Mouse (Mus musculus) cerebellum, postnatal 4 days (tissue): Measurements from ENCODE around the gene Gga3.
"Not testable (repeated sequence)": the region's sequence is repeated elsewhere in the genome, so short reads cannot be mapped to it uniquely, and the experiment has no call there.

Experiments used
- DNase-seq, 2 experiments: peaks; one replicate each; pipeline ENCODE4 v3.0.0; 2022; ENCODE audit warnings: low spot score in 2 of 2, mixed read lengths in 1 of 2

Gene Gga3

DNA sequence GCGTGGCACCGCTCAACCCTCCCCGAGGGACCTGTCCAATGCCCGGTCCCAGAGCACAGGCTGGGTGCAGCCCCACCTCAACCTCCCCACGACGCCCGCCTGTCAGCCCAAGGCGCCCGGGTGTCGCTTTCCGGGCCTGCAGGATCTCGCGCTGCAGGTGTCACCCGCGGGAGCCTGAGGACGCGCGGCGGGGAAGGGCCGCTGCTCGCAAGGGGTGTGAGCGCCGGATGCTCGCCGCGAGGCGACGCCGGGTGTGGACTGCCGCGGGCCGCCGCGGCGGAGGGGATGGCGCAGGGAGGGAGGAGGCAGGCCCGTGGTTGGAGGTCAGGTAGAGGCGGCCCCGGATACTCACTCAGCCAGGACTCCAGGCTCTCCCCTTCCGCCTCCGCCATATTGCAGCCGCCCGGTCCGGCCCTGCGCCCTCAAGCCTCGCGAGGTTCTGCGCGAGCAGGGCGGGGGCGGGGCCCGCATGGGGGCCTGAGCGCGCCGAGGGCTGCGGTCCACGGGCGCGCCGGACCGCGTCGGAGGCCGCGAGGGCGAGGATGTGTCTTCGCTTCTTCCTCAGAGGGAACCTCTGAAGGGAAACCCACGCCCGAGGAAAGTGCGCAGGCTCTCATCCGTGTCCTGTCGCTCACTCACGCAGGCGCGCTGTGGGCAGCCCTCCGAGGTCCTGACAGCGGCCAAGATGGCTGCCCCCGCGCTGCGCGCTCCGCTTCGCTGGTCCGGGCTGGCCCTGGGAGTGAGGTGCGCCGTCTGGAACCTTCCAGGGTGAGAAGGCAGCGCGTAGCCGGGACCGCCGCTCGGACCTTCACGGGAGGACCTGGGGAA is at the start of gene Gga3, which contains the start of gene Mrps7:
Gene Gga3 (minus strand): TSS at position 576 of the 828 bp plus-strand sequence.
Gene Mrps7 (plus strand): TSS at position 450 of the 828 bp plus-strand sequence.
- DNase-seq, result peak; percentile 74 to 90

DNA sequence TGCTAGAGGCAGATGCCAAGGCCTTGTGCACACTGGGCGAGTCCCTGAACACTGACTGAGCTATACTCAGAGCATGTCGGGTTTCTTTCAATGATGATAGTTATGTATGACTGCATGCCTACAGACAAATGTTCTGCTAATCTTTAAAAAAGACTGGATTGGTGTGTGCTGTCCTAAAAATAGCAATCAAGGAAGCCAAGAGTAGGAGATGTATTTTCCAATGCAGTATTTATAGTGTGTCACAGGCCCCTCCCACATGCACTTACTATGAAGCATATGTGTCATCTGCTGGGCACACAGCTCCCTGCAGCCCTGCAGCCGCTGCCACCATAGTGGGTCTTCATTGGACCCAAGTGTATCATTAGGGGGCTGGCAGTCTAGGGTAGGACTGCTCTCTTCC is 49.3 kb upstream of the Gga3 start:
- no peak for DNase-seq

DNA sequence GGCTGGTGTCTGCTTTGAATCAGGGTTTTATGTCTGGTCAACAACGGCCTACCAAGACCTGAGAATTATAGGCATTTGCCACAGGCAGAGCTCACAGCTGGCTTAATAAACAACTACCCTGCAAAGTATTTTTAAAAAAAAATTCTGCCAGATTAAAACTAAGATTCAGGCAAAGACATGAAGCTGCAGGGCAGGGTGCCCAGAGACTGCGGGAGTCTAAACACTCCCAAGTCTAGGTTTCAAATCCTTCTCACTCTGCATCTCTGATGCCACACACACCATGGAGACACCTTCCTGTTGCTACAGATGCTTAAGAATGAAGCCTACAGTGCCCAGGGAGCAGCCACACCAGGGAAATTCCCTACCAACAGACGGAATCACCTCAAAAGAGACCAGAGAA is 47.8 kb upstream of the Gga3 start:
- no peak for DNase-seq

- DNase-seq, result peak in 1 of 2 experiments; percentile 34
These were observed 45.9 kb upstream of the Gga3 start for GRCm38 (mm10) chr11:115649706-115650105.

GRCm38 (mm10) chr11:115647459-115647858 is 43.6 kb upstream of the Gga3 start:
- peak in 1 of 2 experiments; percentile 44 for DNase-seq

DNA sequence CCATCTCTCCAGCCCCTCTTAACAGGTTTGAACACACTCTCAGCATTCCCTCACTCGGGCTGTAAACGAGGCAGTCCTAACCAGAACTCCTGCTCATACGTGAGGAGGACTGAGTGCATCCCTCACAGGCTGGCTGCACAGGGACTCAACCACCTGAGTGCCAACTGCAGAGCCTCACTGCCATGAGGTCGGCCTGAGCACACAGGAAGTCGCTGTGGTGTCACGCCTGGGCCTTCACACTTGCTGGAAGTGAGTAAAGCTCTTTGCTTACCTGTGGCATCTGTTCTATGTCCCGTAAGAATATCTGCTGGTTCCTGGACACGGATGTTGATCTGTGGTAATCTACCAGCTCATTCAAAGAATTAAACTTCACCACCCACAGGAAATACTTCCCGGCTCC is 42.6 kb upstream of the Gga3 start:
- DNase-seq, result no peak

GRCm38 (mm10) chr11:115645498-115645897 is 41.6 kb upstream of the Gga3 start:
- DNase-seq, result not testable (repeated sequence)

DNA sequence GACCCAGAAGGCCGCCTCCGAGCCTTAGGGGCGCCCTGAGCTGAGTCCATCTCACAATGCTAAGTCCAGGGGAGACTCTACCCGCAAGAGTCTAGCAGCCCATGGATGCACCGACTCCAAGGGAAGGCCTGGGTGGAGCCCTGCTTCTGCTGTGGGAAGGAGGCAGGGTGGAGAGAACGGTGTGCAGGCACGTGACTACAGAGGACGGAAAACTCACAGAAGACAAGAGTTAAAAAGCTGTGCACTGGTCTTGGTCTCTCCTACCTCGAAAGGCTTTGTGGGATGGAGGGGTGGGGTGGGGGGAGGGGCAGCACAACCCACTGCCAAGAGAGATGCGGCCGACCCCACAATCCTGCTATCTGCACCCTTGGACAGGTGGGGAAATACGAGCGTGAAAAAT is 40.5 kb upstream of the Gga3 start:
- DNase-seq, result no peak

- no peak for DNase-seq
These were observed 39.4 kb upstream of the Gga3 start for GRCm38 (mm10) chr11:115643265-115643664.

GRCm38 (mm10) chr11:115642705-115643104 is 38.9 kb upstream of the Gga3 start:
- DNase-seq, result no peak

- no peak for DNase-seq
These were observed 37.8 kb upstream of the Gga3 start for GRCm38 (mm10) chr11:115641664-115642036.

DNA sequence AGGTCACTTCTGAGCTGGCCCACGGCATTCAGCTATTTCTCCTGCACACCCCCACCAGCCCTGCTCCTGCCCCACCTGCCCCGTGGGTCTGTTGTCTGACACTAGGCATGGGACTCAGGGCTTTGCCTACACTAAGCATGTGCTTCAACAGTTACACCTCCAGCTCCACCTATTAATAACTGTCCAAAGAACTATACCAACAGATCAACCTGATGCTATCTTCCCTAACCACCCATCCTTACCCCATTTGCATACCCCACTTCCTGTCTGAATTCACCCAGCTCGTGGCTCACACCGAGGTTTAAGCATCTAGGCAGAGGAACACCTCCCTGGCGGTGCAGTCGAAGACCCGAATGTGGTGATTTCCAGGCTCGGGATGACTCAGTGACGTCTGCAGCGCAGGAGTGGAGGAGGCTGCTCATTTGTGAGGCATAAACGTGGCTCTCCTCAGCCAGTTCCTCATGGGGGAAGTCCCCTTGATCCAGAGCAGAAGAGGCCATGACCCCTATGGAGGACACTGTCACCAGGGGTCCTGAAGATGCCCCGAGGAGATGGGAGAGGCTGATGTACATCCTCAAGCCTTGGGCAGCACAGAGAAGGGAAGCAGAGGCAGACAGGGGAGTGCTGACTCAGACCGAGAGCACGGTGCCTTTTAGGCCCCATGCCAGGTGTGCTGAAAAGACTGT is 37.3 kb upstream of the Gga3 start:
- no peak for DNase-seq

DNA sequence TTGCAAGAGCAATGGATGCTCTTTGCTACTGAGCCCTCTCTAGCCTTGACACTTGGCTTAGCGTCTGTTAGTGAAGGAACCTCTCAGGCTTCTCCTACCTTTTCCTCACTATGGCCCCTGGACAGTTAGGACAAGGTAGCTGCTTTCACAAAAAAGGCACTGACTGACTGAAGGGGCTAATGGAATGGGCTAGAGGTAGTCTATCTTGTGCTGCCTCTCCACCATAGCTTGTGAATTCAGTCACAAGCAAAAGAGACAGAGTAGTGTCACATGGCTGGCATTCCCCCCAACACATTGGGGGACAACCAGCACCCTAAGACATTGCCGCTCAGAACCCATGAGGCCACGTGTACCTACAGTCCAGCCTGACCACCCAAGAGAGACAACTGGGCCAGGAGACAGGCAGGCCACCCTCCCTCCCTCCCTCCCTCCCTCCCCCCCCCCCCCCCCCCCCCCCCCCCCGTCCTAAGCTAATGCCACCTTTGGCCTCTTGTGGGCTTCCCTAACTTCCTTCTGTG is 36.5 kb upstream of the Gga3 start:
- DNase-seq, result no peak

DNA sequence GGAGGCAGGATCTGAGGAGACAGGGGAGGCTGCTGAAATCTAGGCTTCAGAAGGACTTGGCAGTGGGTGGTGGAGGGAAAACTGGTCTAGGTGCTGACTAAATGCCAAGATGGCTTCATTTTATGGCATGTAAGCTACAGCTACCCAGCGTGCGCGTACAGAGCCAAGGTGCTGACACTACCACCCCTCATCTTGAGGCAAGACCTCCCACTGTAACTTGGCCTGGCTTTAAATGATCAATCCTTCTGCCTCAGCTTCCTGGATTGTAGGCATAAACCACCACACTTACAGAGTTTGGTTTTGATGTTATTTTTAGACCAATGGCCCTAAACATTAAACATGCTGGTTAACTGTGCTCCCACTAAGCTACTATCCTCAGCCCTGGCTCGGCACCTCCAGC is 35.7 kb upstream of the Gga3 start:
- no peak for DNase-seq

- DNase-seq, result no peak
These were observed 34.9 kb upstream of the Gga3 start for GRCm38 (mm10) chr11:115638498-115639409.

DNA sequence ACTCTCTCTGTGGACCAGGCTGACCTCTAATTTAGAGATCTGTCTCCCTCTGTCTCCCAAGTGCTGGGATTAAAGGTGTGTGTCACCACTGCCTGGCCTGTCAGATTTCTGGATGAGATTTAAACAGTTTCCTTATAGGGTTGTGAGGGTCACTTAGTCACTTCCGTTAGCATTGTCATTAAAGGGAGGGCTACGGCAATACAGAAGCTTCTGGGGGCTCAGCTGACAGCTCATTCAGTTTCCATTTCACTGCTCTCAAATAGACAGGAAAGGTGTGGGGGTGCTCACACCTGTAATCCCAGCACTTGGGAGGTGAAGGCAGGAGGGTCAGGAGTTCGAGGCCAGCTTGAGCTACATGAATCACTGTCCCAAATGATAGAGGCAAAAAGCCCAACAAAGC is 33.1 kb upstream of the Gga3 start:
- DNase-seq, result no peak

GRCm38 (mm10) chr11:115635484-115635883 is 31.6 kb upstream of the Gga3 start:
- no peak for DNase-seq

DNA sequence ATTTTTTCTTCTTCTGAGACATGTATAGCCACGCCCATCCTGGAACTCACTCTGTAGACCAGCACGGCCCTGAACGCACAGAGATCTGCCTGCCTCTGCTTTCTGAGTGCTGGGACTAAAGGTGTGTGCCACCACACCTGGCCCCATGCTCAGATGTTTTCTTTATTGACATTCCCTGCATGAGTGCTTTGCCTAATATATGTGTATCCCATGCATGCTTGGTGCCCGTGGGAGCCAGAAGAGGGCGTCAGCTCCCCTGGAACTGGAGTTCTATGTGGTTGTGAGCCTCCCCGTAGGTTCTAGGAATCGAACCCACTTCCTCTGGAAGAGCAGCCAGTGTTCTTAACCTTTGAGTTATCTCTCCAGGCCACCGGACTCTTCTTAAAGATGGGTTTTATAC is 31.2 kb upstream of the Gga3 start:
- DNase-seq, result no peak

DNA sequence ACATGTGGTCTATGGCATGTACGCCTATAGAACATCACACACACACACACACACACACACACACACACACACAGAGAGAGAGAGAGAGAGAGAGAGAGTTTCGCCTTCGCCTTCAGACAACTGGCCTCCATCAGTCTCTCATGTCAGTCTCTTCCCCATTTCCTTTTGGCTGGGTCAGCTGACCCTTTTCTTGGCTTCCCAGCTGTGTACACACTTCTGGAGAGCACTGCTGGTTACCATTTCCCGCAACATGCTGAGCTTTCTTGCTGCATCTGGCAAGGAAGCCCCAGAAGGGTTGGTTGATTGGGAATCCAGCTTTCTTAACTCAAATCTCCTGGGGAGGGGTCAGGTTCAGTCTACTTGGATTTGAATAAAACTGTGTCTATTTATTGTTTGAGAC is 30.3 kb upstream of the Gga3 start:
- no peak for DNase-seq

DNA sequence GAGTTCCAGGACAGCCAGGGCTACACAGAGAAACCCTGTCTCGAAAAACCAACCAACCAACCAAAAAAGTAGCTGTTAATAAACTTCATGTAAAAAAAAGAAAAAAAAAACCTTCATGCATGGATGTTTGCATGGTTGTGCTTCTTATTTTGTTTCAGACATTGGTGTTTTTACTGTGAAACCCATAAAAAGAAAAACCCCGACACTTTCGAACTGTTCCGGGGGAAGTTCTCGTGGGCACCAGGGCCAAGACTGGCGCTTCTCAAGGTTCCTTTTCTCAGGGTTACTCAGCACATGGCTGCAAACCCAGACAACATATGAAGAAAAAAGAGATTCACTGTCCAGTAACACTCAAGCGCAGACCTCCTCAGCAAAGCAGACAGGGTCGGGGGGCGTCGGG is 29.0 kb upstream of the Gga3 start:
- no peak for DNase-seq

GRCm38 (mm10) chr11:115632247-115632646 is 28.4 kb upstream of the Gga3 start:
- no peak for DNase-seq

GRCm38 (mm10) chr11:115631505-115631890 is 27.6 kb upstream of the Gga3 start:
- peak in 1 of 2 experiments; percentile 42 for DNase-seq
